Mouse (Mus musculus) retina, postnatal 1 day (tissue): Measurements from ENCODE around the gene Atp6v1b1.
A peak's percentile ranks its signal among the peaks of the same experiment; 100 is the strongest.

Experiments
- DNase-seq: peaks from one replicate; pipeline ENCODE4 v3.0.0-alpha.2; 2012

Gene Atp6v1b1

DNA sequence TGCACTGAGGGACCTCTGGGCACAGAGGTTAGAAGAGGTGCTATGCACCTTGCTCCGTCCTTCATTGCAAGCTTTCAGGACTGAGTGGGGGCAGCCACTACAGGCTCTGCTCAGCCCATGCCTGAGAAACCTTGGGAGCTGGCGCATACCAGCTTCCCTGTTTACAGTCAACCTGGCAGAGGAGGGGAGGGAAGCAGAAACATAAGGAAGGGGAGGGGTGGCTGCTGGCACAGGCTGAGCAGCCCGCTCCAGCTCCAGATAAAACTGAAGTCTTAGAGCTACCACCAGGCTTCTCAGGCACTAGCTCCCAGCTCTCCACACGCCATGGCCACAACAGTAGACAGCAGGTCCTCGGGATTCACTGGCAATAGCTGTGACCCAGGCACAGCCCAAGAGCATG is at the start of gene Atp6v1b1:
Atp6v1b1 (plus strand) TSS at position 230 of the 400 bp plus-strand sequence.
- no peak for DNase-seq

DNA sequence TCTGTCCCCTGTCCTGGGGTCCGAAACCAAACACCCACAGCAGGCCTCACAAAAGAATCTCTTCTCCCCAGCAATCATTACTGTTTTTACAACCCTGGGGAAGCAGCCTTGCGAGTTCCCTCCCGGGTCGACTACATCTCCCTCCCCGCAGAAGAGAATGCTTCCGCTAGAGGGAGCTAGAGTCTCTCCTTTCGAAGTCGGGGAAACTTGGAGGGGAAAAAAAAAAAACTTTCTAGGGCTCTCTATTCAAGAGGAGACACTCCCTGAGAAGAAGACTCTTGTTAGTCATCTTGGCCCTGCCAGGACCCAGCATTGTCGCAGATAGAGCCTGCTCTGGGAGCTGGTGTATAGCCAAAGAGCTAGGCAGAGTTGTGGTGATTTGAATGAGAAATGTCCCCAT is 49.0 kb upstream of the Atp6v1b1 start:
- peak; percentile 89 for DNase-seq

DNA sequence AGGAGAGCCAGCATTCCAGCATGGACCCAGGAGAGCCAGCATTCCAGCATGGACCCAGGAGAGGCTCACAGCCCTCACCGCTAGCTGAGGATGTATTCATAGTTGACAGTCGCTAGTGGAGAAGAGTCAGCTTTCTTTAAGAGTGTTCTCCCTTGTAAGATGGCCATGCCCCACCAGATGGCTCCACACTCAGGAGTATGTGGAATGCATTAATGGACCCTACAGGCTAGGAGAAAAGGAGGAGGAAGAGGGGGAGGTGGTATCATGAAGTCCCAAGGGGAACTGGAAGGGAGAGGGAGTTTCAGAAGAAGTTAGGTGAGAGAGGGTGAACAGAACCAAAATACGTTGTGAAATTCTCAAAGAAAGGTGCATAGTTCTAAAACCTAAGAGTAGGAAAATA is 47.1 kb upstream of the Atp6v1b1 start:
- DNase-seq = peak; percentile 60

DNA sequence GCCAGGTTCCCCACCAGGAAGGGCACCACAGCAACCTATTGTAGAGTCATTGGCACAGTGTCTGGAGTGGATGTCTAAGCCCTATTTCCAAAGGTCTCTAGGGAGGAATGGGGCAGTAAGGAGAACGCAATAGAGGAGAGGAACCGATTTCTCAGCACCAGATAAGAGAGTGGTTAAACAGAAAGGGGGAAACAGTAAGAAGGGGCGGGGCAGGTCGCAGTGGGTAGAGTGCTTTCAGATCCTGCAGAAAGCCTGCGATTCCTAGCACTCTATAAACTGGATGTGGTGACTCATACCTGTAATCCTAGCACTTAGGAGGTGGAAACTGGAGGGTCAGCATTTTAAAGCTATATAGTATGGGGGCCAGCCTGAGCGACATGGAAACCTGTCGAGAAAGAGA is 46.1 kb upstream of the Atp6v1b1 start:
- DNase-seq = no peak

DNA sequence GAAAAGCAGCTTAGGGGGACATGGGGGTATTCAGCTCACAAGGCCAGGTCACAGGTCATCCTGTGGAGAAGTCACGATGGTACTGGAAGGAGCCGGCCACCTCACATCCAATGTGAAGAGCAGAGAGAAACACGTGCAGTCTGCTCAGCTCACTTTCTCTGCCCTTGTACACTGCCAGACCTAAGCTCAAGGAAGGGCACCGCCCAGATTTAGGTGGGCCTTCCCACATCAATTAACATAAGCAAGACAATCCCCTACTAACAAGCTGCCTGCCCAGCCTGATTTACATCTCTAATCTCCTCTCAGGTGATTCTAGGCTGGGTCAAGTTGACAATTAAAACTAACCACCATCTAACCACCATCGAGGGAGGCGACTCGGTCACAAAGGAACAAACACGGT is 44.9 kb upstream of the Atp6v1b1 start:
- DNase-seq = peak; percentile 50

DNA sequence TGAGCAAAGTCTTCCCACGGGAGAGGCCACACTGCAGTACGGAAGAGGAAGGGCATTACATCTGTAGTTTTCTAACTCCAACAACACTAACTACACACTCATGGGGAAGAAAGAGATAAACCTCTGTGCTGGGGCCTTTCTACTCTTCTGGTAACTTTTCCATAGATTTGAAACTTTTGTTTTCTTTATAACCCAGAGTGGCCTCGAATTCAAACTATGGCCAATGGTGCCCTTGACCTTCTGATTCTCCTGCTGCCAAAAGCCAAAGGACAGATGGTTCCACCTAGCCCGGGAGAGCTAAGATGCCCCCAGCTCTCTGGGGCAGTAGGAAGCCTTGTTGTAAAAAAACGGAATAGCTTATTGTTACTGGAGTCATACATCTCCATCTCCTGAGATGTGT is 42.8 kb upstream of the Atp6v1b1 start:
- DNase-seq = no peak

DNA sequence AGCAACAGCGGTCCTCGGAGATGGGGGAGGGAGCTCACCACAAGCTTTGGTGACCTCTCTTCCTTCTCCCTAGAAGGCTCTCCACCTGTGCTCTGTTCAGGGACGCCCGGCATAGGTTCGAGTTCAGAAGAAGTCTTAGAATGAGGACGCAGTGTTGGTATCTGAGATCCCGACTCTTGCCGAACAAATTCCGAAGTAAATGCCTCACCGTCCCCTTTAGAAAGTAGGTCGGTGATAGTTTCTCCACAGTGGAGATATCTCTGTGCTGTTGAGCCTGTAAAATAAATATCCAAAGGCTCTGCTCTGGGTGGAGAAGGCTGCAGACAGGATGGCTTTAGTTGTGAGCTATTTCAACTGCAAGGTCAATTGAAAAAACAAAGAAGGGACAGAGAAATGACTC is 41.8 kb upstream of the Atp6v1b1 start:
- DNase-seq = no peak

DNA sequence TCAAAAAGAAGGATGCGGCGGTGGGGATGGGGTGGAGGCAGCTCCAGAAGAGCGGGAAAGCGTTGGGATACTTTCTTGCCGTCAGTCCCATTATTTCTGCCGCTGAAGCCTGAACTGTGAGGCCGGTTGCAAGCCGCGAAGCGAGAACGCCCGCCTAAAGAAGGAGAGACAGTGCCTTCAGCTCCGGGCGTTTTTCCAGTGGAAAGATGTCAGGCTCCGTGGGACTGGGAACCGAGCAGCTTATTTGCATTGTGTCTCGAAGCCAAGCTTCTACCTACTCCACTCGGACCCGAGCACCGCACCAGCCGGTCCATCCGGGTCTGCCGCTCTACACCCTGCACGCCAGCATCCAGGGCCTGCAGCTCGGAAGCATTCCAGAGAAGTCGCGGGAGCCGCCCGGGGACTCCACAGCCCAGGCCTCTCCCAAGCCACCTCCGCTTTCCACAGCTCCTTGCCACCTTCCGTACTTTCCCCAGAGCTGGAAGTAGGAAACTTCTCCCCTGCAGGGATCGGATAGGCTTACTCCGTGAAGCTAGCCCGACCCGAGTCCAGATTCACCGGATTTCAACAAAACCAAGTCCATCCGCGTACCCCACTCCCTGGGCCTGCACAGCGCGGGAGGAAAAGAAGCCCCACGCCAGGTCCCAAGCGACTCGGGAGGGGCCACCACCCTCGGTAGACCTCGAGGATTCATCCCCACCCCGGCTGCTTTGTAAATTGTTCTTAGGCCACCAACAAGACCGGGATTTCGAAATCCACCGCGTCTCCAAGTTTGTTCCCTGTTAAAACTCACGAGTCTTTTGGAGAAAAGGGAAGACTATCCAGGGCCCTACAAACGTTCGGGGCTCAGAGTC is 40.4 kb upstream of the Atp6v1b1 start:
- peak; percentile 60 for DNase-seq

DNA sequence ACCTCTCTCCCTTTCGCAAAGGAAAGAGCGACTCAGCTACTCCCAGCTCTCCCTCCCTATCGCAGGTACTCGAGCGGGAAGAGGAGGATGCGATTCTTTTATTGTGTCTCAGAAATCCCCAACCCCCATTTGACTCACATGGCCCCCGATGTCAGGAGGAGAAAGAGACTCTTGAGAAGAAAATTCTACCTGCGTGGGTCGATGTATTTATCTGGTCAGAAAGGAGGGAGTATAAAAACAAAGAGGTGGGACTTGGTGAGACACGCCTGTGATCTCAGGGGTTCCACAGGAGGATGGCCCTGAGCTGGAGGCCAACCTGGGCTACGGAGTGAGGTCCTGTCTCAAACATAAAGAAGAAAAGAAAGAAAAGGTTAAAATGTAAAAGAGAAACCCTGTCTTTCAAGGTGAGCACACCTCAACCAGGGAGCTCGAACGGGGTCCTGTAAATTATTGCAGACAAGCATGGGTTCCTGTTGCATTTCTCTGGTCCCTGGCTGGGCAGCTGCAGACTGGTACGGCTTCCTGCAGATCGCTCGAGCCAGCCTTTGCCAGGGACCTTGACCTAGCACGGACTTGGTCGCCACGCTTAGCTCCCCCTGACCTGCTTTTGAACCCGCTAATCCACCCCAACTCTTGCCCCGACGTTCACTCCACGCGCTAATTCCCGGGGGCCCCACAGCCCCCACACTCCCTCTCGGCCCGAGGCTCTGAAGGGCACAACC is 39.6 kb upstream of the Atp6v1b1 start:
- peak; percentile 61 for DNase-seq

DNA sequence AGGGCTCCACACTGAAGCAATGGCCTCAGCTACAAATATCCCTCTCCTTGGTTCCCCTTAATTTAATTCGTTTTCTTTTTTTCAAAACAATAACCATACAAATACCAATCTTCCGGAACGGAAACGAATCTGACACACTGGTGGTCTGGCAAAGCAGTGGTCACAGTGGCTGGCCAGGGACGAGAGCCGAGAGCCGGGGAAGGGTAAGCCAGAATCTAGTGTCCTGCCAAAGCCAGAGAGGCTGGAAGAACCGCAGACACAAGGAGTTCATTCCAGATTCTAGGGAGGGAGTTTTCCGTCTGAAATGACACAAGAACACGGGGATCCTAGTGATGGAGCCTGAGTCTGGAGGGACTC is 39.1 kb upstream of the Atp6v1b1 start:
- DNase-seq = no peak

DNA sequence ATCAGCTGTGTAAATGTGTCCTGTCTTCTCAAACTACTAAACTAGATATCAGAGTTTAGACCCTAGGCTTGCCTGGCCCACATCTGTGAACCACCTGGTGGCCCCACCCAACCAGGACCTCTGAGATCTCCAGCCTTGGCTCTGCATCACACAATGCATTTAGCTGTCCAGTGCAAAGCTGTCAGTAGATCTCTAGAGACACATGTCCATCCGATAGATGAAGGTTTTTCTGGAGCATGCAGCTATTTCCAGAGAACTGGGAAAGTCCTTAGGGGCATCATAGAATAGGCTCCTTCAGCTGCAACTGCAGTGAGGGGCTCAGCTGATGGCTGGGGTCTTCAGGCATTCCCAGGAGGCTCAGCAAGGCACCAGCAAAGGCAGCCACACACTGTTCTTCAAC is 38.5 kb upstream of the Atp6v1b1 start:
- DNase-seq = no peak

DNA sequence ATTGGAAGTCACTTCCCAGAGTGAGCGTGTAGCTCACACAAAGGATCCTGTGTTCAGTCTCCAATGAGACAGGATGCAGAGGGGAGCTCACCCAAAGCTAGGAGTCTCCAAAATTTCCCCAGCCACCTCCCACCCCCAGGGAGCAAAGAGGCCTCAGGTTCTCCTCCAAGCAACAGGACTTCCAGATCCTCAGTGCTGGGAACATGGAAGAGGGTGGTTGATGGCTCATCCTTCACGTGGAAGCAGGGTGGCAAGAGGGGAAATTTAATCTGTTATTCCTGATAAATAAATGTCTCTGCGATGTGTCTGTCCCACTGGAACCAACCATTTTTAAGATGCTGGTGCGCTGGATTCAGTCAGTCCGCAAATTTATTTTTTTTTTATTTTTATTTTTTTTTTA is 38.1 kb upstream of the Atp6v1b1 start:
- DNase-seq = no peak

DNA sequence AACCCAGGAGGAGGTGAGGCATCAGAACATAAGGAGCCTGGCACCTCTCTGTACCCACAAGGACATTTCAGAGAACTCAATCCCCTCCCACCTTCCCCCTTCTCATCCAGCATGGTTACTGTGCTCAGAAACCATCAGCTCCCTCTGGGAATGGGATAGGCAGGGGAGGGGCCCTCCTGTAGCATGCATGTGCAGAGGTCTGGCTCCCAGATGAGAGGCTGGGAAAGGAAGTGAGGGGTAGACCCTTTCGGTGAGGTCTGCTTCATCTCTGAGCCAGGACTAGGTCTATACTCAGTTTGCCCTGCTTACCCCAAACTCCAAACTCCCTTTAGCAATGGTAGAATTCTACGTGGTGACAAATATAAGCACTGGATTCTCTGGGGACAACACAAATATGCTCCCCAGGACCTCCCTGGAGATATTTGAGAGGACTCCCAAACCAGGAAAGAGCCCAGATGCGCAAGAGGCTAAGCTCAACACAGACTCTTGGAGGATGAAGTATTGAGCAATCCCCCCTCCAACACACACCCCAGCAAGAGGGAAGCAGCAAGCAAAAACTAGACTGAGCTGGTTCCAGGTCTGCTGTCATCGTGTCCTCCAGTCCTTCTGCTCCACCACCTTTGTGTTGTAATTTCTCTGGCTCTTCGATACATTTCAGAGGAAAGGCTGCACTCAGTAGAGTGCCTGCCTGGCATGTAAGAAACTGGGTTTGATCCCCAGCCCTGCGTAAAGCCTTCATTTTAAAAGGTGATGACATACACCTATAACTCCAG is 34.9 kb upstream of the Atp6v1b1 start:
- DNase-seq = no peak

DNA sequence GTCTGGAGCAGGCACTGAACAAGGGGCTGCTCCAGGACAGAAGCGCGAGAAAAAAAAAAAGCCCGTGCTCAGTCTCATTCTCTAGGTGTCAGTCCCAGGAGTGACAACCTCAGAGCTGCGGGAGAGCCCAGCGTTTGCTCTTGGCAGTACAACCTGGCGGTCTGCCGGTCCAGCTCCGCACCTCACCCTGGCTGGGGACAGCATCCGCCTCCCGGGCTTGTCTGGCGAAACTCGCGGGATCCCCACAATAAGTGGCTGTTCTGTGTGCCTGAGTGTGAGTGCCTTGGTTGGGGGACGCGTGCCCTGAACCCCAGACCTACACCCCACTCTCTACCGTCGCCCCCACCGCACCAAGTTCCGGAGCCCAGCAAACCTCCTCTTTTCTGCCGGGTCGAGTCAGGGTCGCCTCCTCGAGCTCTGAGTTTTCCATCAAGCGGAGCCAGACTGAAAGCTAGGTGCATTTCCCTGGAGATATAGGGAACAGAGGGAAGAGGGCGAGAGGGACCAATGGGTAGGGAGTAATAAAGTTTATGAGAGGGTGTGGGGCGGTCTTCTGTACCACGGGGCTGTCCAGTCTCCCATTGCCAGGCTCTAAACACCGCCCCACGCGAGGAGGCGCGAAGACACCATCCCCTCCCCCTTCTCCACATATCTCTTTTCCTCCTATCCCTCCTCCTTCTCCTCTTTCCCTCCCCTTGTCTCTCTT is 32.3 kb upstream of the Atp6v1b1 start:
- no peak for DNase-seq

DNA sequence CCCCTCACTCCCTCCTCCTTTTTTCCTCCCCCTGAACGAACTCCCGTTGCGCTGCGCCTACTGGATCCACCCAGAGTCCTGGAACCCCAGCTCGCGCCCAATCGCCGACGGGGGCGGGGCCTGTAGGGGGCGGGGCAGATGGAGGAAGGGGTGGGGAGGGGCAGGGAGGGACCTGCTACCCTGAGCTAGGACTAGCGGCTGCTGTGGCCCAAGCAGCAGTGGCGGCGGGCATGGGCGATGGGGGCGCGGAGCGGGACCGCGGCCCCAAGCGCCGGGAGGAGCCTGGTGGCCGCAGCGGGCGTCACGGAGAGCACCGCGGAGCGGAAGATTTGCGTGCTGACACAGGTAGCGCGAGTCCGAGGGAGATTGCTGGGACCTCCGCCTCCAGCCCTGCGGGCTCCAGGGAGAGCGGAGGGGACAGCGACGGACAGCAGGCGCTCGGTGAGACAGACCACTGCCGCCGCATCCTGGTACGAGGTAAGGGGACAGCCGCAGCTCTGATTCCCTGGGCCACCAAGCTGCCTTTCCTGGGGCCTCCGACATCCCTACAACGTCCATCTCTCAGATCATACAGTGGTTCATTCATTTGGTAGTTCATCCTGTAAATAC is 31.6 kb upstream of the Atp6v1b1 start, which contains the start of gene Vax2:
Vax2 (plus strand) TSS at position 198 of the 609 bp plus-strand sequence.
- peak; percentile 98 for DNase-seq

DNA sequence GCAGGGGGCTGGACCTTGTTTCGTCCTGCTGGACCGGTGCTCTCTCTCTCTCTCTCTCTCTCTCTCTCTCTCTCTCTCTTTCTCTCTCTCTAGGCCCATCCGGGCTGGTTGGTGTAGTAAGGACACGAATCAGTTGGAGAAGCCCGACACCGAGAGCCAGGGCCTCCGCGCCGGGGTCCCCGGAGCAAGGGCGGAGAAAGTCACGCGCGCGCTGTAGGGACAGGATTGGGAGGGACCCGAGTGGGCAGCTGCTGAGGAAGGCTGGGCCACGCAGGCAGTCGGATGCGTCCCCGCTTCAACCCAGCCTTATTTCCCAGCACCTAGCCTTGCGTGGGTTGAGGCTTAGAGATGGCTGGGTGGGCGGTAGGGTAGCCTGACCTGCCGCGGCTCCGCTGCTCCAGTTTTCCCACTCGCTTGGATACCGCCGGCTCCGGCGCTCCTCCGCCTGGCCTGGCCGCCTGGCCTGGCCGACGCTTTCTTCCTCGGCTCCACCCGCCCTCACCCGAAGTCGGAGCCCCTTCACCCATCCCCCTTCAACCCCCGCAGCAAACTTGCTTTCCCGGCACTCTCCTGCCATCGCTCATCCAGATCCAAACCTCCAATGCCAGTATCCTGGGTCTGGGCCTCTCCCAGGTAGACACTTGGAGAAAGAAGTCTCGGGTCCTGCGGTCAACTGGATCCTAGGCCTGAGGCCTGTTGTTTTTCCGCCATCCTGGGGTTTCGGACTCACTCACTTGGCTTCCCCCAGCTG is 30.9 kb upstream of the Atp6v1b1 start:
- peak; percentile 69 for DNase-seq

DNA sequence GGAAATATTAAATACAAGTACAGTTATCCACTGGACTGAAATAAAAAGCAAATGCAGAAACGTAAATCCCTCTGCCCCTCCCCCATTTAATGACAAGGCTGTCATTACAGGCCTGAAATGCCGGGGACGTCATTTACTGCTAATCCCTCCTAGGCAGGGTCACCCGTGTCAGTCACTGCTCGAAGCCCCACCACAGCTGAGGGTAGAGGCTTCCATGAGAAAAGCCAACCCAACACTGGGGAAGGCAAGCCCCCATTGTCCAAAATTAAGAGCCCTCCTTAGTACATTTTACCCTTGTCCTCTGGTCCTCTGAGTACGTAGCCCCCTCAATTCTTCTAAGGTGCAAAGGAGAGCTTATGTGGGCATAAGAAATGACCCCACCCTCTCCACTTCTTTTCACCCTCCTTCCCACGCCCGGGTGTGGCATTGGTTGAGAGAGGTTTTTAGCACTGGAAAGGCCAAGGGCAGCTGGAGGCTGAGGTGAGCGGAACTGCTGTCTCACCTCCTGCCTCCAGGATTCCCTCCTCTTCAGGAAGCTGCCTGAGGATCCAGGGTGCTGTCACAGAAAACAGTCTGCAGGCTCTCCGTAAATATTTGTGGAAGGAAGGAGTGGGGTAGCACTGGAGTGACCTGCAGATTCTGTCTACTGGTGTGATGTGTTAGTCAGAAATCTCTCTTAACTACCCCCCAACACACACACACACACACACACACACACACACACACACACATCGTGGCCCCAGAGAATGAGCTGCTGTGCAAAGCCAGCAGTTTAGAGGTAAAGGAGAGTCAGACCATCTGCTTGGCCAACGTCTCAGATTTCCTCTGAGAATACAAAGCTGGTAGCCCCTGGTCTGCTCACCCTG is 29.3 kb upstream of the Atp6v1b1 start:
- no peak for DNase-seq

DNA sequence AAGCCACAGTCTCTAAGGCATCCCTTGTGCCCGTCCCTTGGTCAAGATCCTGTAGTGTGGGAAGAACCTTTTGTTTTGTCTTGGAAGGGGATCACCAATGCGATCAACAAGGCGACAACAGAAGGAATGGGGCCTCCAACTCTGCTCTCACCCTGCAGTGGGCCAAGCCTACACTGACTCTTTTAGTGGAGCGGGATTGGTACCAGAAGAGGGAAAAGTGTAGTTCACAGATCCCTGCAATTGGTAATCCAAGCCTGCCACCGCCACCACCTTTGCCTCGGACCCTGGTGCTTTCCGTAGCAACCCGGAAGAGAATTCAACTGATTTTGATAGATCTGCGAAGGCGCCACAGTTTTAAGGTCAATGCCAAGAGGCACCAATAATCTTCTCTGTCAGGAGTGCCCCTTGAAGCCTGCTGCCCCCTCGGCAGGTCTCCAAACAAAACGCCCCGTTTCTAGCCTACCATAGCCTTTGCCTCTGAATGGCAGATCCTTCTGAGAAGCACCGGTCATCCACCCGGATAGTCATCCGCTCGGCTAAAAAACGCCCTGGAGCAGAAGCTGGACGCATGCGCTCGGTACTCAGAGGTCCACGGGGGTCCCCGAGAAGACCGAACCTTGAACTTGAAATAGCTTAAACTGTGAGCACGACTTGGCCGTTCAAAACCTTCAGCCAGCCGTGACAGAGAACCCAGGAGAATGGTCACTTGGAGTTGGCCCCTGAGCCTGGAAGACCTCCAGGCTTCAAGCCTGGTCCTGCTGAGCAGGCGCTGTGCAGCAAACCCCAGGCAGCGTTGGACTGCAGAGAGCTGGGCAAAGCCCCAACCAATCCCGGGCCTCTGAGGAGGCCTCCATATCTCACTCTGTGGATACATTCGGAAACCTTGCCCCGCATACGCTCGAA is 28.3 kb upstream of the Atp6v1b1 start:
- peak; percentile 64 for DNase-seq

DNA sequence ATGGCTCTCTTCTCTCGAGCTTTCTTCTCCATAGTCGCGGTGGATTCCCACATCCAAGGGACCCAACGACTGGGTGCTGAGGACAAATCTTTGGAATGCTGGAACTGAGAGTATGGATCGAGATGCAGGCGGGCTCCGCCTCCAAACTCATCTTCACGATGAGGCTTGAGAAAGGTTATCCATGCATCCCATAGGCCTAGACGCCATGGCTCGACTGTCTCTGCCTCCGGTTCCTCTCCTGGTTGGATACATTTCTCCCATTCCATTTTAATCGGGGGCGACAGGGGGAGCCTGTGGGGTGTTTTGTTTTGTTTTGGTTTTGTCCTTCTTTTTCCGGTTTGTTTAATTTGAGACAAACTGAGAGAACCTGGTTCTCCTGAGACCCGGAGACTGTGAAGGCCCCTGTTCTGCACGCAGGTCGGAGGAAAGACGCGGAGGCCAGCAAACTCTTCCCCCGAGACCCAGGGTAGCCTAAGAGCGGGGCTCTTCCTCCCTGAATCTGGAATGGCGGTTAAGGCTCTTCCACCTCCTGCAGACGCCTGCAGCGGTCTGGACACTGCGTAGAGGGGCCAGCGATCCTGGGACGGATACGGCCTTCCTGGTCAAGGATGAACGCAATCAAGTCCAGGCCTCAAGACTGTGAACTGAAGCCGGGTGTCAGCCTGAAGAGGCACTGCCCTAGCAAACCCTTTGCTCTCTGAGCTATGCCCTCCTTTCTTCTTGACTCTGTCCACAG is 27.2 kb upstream of the Atp6v1b1 start:
- DNase-seq = peak; percentile 59
